Mouse (Mus musculus): Measurements from ENCODE around the gene Il4. TPM values are rescaled to one million over a fixed set of nuclear protein-coding genes. Genes with fewer than 3 reads are reported as not detected.

The Il4 gene
- polyA plus RNA-seq, 1 experiment from 2014 or later = 1.5 TPM

DNA sequence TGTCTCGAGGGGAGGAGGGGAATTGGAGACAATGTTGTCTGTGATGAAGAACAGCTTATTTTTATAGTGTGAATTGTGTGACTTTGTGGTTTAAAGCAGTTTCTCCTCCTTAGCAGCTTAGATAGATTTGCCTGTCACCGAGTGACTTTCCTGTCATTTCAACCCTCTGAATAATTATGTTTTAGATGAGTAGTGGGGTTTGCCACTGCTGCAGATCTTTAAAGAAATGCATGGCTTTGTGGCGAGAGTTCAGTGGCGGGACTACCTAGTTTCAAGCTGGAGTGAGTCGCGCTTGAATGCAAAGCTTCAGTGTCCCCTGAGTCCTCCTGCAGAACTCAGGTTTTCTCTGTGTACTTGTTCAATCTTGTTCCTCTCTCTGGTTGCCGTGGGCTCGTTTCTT, 30.2 kb downstream of the Il4 start:
- ATAC-seq (ENCODE audit: insufficient number of reproducible peaks, insufficient read depth, low FRiP score, low read depth) = no peak
- Histone ChIP-seq H3K4me1 (ENCODE audit: control insufficient read depth in 2 of 2, insufficient read depth in 2 of 2, low read length in 2 of 2) (peaks cover 2 to 4% of the 10 kb centered on the region in 2 experiments; a peak in 3 of 4 replicates), H3K9ac (ENCODE audit: low read length) (no peak overlapping the region), H3K4me3 (ENCODE audit: control insufficient read depth in 1 of 2, insufficient read depth in 1 of 2, low read depth in 1 of 2, low read length in 2 of 2) (no peak overlapping the region), H3K4me2 (ENCODE audit: low read length) (no peak overlapping the region), H3K36me3 (ENCODE audit: control insufficient read depth, insufficient read depth, low read length) (peaks cover 52% of the 10 kb centered on the region), H3K27me3 (ENCODE audit: control insufficient read depth, insufficient read depth, low read length) (no peaks in the 10 kb centered on the region), H3K27ac (replicated peaks in 1 of 2; ENCODE audit: control insufficient read depth in 1 of 2, insufficient read depth in 1 of 2, low read depth in 2 of 2, low read length in 2 of 2) (no peak overlapping the region), H3K9me3 (ENCODE audit: control insufficient read depth, low read length) (no peaks in the 10 kb centered on the region)
- 85% methylated on average over 8 of the region's 8 CpGs for WGBS

DNA sequence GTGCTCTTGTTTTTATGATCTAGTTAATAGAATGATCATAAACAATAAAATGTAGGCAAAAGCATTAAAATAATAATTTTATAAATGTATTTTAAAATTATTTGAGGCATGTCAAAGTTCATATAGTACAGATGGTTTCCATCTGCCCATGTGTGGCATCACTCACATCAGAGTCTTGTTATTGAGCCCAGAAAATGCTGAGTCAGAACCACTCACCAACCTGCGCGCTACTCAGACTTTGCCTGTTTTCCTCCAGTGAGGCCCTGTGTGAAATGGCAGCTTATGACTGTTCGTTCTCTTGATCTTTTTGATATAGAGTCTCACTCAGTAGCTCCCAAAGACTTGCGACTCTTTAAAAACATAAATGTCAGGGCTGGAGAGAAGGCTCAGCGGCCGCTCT, 33.0 kb downstream of the Il4 start:
- Histone ChIP-seq H3K27me3 (ENCODE audit: control insufficient read depth, insufficient read depth, low read length) (no peaks in the 10 kb centered on the region), H3K36me3 (ENCODE audit: control insufficient read depth, insufficient read depth, low read length) (peaks cover 62% of the 10 kb centered on the region), H3K4me1 (ENCODE audit: control insufficient read depth in 2 of 2, insufficient read depth in 2 of 2, low read length in 2 of 2) (peaks cover 2 to 4% of the 10 kb centered on the region in 2 experiments; a peak in 3 of 4 replicates), H3K4me2 (ENCODE audit: low read length) (no peak overlapping the region), H3K4me3 (ENCODE audit: control insufficient read depth in 1 of 2, insufficient read depth in 1 of 2, low read depth in 1 of 2, low read length in 2 of 2) (no peak overlapping the region), H3K9me3 (ENCODE audit: control insufficient read depth, low read length) (no peaks in the 10 kb centered on the region), H3K27ac (replicated peaks in 1 of 2; ENCODE audit: control insufficient read depth in 1 of 2, insufficient read depth in 1 of 2, low read depth in 2 of 2, low read length in 2 of 2) (no peak overlapping the region), H3K9ac (ENCODE audit: low read length) (no peak overlapping the region)
- no peak for ATAC-seq (ENCODE audit: insufficient number of reproducible peaks, insufficient read depth, low FRiP score, low read depth)
- WGBS = 52% methylated on average over 6 of the region's 6 CpGs

DNA sequence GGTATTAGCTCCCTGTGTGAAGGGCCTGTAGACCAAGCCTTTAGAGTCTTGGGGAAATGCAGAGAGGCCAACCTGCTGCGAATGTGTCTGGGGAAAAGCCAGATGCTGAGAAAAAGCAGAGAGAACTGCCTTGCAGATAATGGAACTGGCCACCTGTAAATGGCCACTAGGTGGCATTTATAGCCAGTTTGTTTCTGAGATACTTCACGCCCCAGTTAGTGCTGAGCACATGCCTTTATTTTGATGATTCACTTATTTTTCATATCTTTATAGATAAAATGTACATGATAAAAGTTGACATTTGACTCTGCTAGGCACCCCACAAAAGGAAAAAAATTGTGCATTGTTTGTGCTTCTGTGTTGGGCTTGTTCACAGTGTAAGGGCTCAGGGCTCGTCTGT, 33.6 kb downstream of the Il4 start:
- Histone ChIP-seq H3K27ac (replicated peaks in 1 of 2; ENCODE audit: control insufficient read depth in 1 of 2, insufficient read depth in 1 of 2, low read depth in 2 of 2, low read length in 2 of 2) (no peak overlapping the region), H3K9me3 (ENCODE audit: control insufficient read depth, low read length) (no peaks in the 10 kb centered on the region), H3K27me3 (ENCODE audit: control insufficient read depth, insufficient read depth, low read length) (no peaks in the 10 kb centered on the region), H3K4me2 (ENCODE audit: low read length) (no peak overlapping the region), H3K4me3 (ENCODE audit: control insufficient read depth in 1 of 2, insufficient read depth in 1 of 2, low read depth in 1 of 2, low read length in 2 of 2) (no peak overlapping the region), H3K9ac (ENCODE audit: low read length) (no peak overlapping the region), H3K36me3 (ENCODE audit: control insufficient read depth, insufficient read depth, low read length) (peaks cover 67% of the 10 kb centered on the region), H3K4me1 (ENCODE audit: control insufficient read depth in 2 of 2, insufficient read depth in 2 of 2, low read length in 2 of 2) (peaks cover 2 to 4% of the 10 kb centered on the region in 2 experiments; a peak in 3 of 4 replicates)
- no peak for ATAC-seq (ENCODE audit: insufficient number of reproducible peaks, insufficient read depth, low FRiP score, low read depth)
- 52% methylated on average over 3 of the region's 3 CpGs for WGBS

DNA sequence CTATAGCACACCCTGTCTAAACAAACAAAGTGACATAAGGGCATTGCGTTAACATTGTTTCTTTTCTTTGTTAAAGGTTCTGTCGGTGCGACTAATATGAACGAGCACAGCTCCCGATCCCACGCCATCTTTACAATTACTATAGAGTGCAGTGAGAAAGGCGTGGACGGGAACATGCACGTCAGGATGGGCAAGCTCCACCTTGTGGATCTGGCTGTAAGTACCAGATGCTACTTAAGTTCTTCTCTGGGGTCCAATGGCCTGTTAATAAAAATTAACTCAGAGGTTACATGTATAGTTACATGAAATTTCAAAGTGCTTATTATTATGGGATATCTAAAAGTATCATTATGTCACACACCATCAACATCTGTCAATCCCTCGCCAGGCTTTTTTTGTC, 35.3 kb downstream of the Il4 start:
- H3K9me3 ChIP-seq (ENCODE audit: control insufficient read depth, low read length) = no peaks in the 10 kb centered on the region
- WGBS = 80% methylated on average over 10 of the region's 10 CpGs
- no peaks in the 10 kb centered on the region for H3K27me3 ChIP-seq (ENCODE audit: control insufficient read depth, insufficient read depth, low read length)
- ATAC-seq (ENCODE audit: insufficient number of reproducible peaks, insufficient read depth, low FRiP score, low read depth) = no peak
- peaks cover 2 to 4% of the 10 kb centered on the region in 2 experiments; a peak in 3 of 4 replicates for H3K4me1 ChIP-seq (ENCODE audit: control insufficient read depth in 2 of 2, insufficient read depth in 2 of 2, low read length in 2 of 2)
- no peak overlapping the region for H3K4me2 ChIP-seq (ENCODE audit: low read length)
- no peak overlapping the region for H3K4me3 ChIP-seq (ENCODE audit: control insufficient read depth in 1 of 2, insufficient read depth in 1 of 2, low read depth in 1 of 2, low read length in 2 of 2)
- no peak overlapping the region for H3K9ac ChIP-seq (ENCODE audit: low read length)
- H3K36me3 ChIP-seq (ENCODE audit: control insufficient read depth, insufficient read depth, low read length) = peaks cover 63% of the 10 kb centered on the region
- no peak overlapping the region for H3K27ac ChIP-seq (replicated peaks in 1 of 2; ENCODE audit: control insufficient read depth in 1 of 2, insufficient read depth in 1 of 2, low read depth in 2 of 2, low read length in 2 of 2)

DNA sequence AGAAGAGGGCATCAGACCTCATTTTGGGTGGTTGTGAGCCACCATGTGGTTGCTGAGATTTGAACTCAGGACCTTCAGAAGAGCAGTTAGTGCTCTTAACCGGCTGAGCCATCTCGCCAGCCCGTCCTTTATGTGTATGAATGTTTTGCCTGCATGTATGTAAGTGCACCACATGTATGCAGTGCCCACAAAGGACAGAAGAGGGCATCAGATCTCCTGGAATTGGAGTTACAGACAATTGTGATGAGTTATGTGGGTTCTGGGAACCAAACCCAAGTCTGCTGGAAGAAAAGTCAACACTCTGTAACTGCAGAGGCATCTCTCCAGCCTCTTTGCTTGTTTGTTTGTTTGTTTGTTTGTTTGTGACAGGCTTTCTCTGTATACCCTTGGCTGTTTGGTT, 37.9 kb downstream of the Il4 start:
- ATAC-seq (ENCODE audit: insufficient number of reproducible peaks, insufficient read depth, low FRiP score, low read depth) = no peak
- H3K27ac ChIP-seq (replicated peaks in 1 of 2; ENCODE audit: control insufficient read depth in 1 of 2, insufficient read depth in 1 of 2, low read depth in 2 of 2, low read length in 2 of 2) = no peak overlapping the region
- WGBS = 92% methylated on average over 3 of the region's 3 CpGs
- H3K4me2 ChIP-seq (ENCODE audit: low read length) = no peak overlapping the region
- no peak overlapping the region for H3K4me3 ChIP-seq (ENCODE audit: control insufficient read depth in 1 of 2, insufficient read depth in 1 of 2, low read depth in 1 of 2, low read length in 2 of 2)
- H3K36me3 ChIP-seq (ENCODE audit: control insufficient read depth, insufficient read depth, low read length) = peaks cover 53% of the 10 kb centered on the region
- H3K27me3 ChIP-seq (ENCODE audit: control insufficient read depth, insufficient read depth, low read length) = no peaks in the 10 kb centered on the region
- H3K9me3 ChIP-seq (ENCODE audit: control insufficient read depth, low read length) = no peaks in the 10 kb centered on the region
- H3K4me1 ChIP-seq (ENCODE audit: control insufficient read depth in 2 of 2, insufficient read depth in 2 of 2, low read length in 2 of 2) = peaks cover under 1 to 2% of the 10 kb centered on the region in 2 experiments; a peak in 3 of 4 replicates
- H3K9ac ChIP-seq (ENCODE audit: low read length) = no peak overlapping the region

DNA sequence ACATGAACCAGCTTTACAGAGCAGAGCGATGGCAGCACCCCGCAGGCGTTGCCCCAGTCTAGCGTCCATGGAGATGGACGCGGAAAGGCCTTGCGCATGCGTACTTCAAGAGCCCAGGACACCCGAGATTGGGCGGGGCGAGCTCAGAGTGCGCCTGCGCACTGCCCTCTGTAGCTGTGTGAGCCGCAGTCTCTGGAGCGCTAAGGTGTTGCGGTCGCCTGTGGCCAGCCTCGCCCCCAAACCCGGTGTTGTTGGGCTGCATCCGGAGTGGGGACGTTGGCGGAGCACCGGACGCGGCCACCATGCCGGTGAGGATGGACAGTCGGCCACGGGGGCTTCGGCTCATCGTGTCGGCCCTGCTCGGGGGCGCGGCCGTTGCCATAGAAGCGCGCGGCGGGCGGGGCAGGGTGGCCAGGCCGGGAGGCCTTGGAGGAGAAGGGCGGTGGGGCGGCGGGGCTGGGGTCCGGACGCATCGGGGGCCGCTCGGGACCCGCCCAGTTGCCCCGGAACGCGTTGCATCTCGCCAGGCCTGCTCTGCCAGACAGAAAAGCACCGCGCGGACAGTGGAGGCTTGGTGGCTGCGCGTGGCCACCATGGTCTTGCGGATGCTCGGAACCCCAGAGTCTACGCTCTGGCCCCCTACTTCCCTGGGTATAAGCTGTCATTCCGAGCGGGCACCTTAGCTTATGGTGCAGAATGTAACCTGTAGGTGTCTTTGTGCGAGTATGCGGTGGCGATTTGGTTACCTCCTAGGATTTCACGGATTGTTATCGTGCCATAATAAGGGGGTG, 51.0 kb downstream of the Il4 start, which contains the start of gene Kif3a:
Gene Kif3a (plus strand): TSS at position 156 of the 791 bp plus-strand sequence.
- H3K36me3 ChIP-seq (ENCODE audit: control insufficient read depth, insufficient read depth, low read length) = peaks cover 8% of the 10 kb centered on the region
- peak; percentile 92 for ATAC-seq (ENCODE audit: insufficient number of reproducible peaks, insufficient read depth, low FRiP score, low read depth)
- H3K4me3 ChIP-seq (ENCODE audit: control insufficient read depth in 1 of 2, insufficient read depth in 1 of 2, low read depth in 1 of 2, low read length in 2 of 2) = peak within 1 kb of the TSS; percentile 61 to 85
- 1% methylated on average over 67 of the region's 69 CpGs for WGBS
- no peak within 1 kb of the TSS for H3K27ac ChIP-seq (replicated peaks in 1 of 2; ENCODE audit: control insufficient read depth in 1 of 2, insufficient read depth in 1 of 2, low read depth in 2 of 2, low read length in 2 of 2)
- H3K9ac ChIP-seq (ENCODE audit: low read length) = peak within 1 kb of the TSS; percentile 84
- H3K9me3 ChIP-seq (ENCODE audit: control insufficient read depth, low read length) = no peaks in the 10 kb centered on the region
- H3K4me2 ChIP-seq (ENCODE audit: low read length) = peak within 1 kb of the TSS; percentile 77
- no peaks in the 10 kb centered on the region for H3K27me3 ChIP-seq (ENCODE audit: control insufficient read depth, insufficient read depth, low read length)
- H3K4me1 ChIP-seq (ENCODE audit: control insufficient read depth in 2 of 2, insufficient read depth in 2 of 2, low read length in 2 of 2) = peaks cover 2 to 4% of the 10 kb centered on the region in 2 experiments; a peak in 1 of 4 replicates

DNA sequence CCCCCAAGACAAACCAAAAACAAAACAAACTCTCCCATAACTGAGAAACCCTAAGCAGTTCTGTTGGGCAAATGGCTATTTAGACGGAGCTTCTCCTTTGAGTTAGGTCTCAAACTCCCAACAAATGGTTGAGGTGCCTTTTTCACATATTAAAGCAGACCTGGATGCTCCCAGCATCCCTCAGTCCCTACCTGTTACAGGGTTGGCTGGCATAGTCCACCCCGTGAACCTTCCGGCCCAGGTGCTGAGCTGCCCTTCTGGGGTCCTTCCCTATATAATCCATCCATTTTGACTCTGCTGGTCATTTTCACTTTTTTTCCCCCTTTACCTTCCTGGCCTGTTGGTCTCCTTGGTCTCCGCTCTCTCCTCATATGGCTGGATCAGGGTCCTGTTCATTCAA, 51.8 kb downstream of the Il4 start:
- Histone ChIP-seq H3K9me3 (ENCODE audit: control insufficient read depth, low read length) (no peaks in the 10 kb centered on the region), H3K27ac (replicated peaks in 1 of 2; ENCODE audit: control insufficient read depth in 1 of 2, insufficient read depth in 1 of 2, low read depth in 2 of 2, low read length in 2 of 2) (no peak overlapping the region), H3K4me3 (ENCODE audit: control insufficient read depth in 1 of 2, insufficient read depth in 1 of 2, low read depth in 1 of 2, low read length in 2 of 2) (peak overlapping the region in 1 of 2 experiments; percentile 85; a peak in 2 of 4 replicates), H3K4me2 (ENCODE audit: low read length) (peak overlapping the region; percentile 77), H3K9ac (ENCODE audit: low read length) (no peak overlapping the region), H3K4me1 (ENCODE audit: control insufficient read depth in 2 of 2, insufficient read depth in 2 of 2, low read length in 2 of 2) (peaks cover 2 to 4% of the 10 kb centered on the region in 2 experiments; a peak in 1 of 4 replicates), H3K36me3 (ENCODE audit: control insufficient read depth, insufficient read depth, low read length) (peaks cover 8% of the 10 kb centered on the region), H3K27me3 (ENCODE audit: control insufficient read depth, insufficient read depth, low read length) (no peaks in the 10 kb centered on the region)
- no peak for ATAC-seq (ENCODE audit: insufficient number of reproducible peaks, insufficient read depth, low FRiP score, low read depth)
- WGBS = 83% methylated on average over 4 of the region's 4 CpGs
